Mouse (Mus musculus): ENCODE measurements at regions not wholly inside any gene's neighbourhood (a gene's known extent, or its start where the extent isn't known, plus 50 kb on each side); places are given as distances from the start of the nearest gene placed in this dataset.

- H3K27ac ChIP-seq = no peak overlapping the region
- no peaks in the 10 kb centered on the region for H3K9me3 ChIP-seq (ENCODE audit: control insufficient read depth, low read length)
- H3K4me2 ChIP-seq (replicated peaks) = no peak overlapping the region
- H3K36me3 ChIP-seq (replicated peaks; ENCODE audit: control insufficient read depth, insufficient read depth) = no peaks in the 10 kb centered on the region
- peaks cover 51% of the 10 kb centered on the region for H3K4me1 ChIP-seq (replicated peaks; ENCODE audit: control insufficient read depth, insufficient read depth, low read length)
- no peak overlapping the region for H3K4me3 ChIP-seq (replicated peaks; ENCODE audit: low read length)
- no peak overlapping the region for H3K9ac ChIP-seq
- WGBS = 85% methylated on average over 3 of the region's 3 CpGs
- ATAC-seq (ENCODE audit: low FRiP score) (no peak), DNase-seq (ENCODE audit: low spot score) (no peak)
- H3K27me3 ChIP-seq (ENCODE audit: control insufficient read depth, insufficient read depth, low read length) = no peaks in the 10 kb centered on the region
These were observed 83.5 kb downstream of the Ackr3 start for GRCm38 (mm10) chr1:90287251-90287650.

- no peak overlapping the region for H3K4me3 ChIP-seq (replicated peaks; ENCODE audit: low read length)
- no peaks in the 10 kb centered on the region for H3K9me3 ChIP-seq (ENCODE audit: control insufficient read depth, low read length)
- H3K27ac ChIP-seq = no peak overlapping the region
- WGBS = 47% methylated on average over 8 of the region's 8 CpGs
- ATAC-seq (ENCODE audit: low FRiP score) = no peak
- no peak overlapping the region for H3K4me2 ChIP-seq (replicated peaks)
- no peaks in the 10 kb centered on the region for H3K36me3 ChIP-seq (replicated peaks; ENCODE audit: control insufficient read depth, insufficient read depth)
- no peaks in the 10 kb centered on the region for H3K27me3 ChIP-seq (ENCODE audit: control insufficient read depth, insufficient read depth, low read length)
- no peak for DNase-seq (ENCODE audit: low spot score)
- peaks cover 35% of the 10 kb centered on the region for H3K4me1 ChIP-seq (replicated peaks; ENCODE audit: control insufficient read depth, insufficient read depth, low read length)
- H3K9ac ChIP-seq = no peak overlapping the region
These were observed 85.3 kb downstream of the Ackr3 start for GRCm38 (mm10) chr1:90288892-90289731.

- no peak overlapping the region for H3K4me3 ChIP-seq (replicated peaks; ENCODE audit: low read length)
- H3K27ac ChIP-seq = no peak overlapping the region; the same call in 1 of the 2 replicates
- peak; percentile 8; the same call in 1 of the 2 replicates for ATAC-seq (ENCODE audit: low FRiP score)
- no peaks in the 10 kb centered on the region for H3K36me3 ChIP-seq (replicated peaks; ENCODE audit: control insufficient read depth, insufficient read depth)
- WGBS = 19% methylated on average over 6 of the region's 6 CpGs
- no peak overlapping the region for H3K4me2 ChIP-seq (replicated peaks)
- DNase-seq (ENCODE audit: low spot score) = no peak
- no peaks in the 10 kb centered on the region for H3K27me3 ChIP-seq (ENCODE audit: control insufficient read depth, insufficient read depth, low read length)
- no peaks in the 10 kb centered on the region for H3K9me3 ChIP-seq (ENCODE audit: control insufficient read depth, low read length)
- no peak overlapping the region for H3K9ac ChIP-seq
- peaks cover 28% of the 10 kb centered on the region for H3K4me1 ChIP-seq (replicated peaks; ENCODE audit: control insufficient read depth, insufficient read depth, low read length)
These were observed 86.0 kb downstream of the Ackr3 start for GRCm38 (mm10) chr1:90289732-90290215.

- peak; percentile 31; the same call in 1 of the 2 replicates for ATAC-seq (ENCODE audit: low FRiP score)
- Histone ChIP-seq H3K4me1 (replicated peaks; ENCODE audit: control insufficient read depth, insufficient read depth, low read length) (peaks cover 20% of the 10 kb centered on the region), H3K36me3 (replicated peaks; ENCODE audit: control insufficient read depth, insufficient read depth) (no peaks in the 10 kb centered on the region), H3K4me3 (replicated peaks; ENCODE audit: low read length) (no peak overlapping the region), H3K27ac (peak overlapping the region; percentile 29), H3K9ac (0 out of 2 replicates have a peak overlapping the region, but pooled peaks have one; percentile 28), H3K4me2 (replicated peaks) (no peak overlapping the region), H3K27me3 (ENCODE audit: control insufficient read depth, insufficient read depth, low read length) (no peaks in the 10 kb centered on the region), H3K9me3 (ENCODE audit: control insufficient read depth, low read length) (no peaks in the 10 kb centered on the region)
- 25% methylated on average over 7 of the region's 7 CpGs for WGBS
- no peak for DNase-seq (ENCODE audit: low spot score)
These were observed 86.8 kb downstream of the Ackr3 start for GRCm38 (mm10) chr1:90290428-90291197.

- H3K4me3 ChIP-seq (replicated peaks; ENCODE audit: low read length) = no peak overlapping the region
- H3K27me3 ChIP-seq (ENCODE audit: control insufficient read depth, insufficient read depth, low read length) = no peaks in the 10 kb centered on the region
- no peak overlapping the region for H3K9ac ChIP-seq
- 73% methylated on average over 1 of the region's 1 CpGs for WGBS
- H3K4me2 ChIP-seq (replicated peaks) = no peak overlapping the region
- ATAC-seq (ENCODE audit: low FRiP score) (no peak), DNase-seq (ENCODE audit: low spot score) (no peak)
- no peak overlapping the region for H3K27ac ChIP-seq
- H3K36me3 ChIP-seq (replicated peaks; ENCODE audit: control insufficient read depth, insufficient read depth) = no peaks in the 10 kb centered on the region
- peaks cover 15% of the 10 kb centered on the region for H3K4me1 ChIP-seq (replicated peaks; ENCODE audit: control insufficient read depth, insufficient read depth, low read length)
- no peaks in the 10 kb centered on the region for H3K9me3 ChIP-seq (ENCODE audit: control insufficient read depth, low read length)
These were observed 87.5 kb downstream of the Ackr3 start for GRCm38 (mm10) chr1:90291256-90291655.

- DNase-seq (ENCODE audit: low spot score) = no peak
- no peak for ATAC-seq (ENCODE audit: low FRiP score)
- no peaks in the 10 kb centered on the region for H3K27me3 ChIP-seq (ENCODE audit: control insufficient read depth, insufficient read depth, low read length)
- H3K27ac ChIP-seq = no peak overlapping the region
- H3K4me1 ChIP-seq (replicated peaks; ENCODE audit: control insufficient read depth, insufficient read depth, low read length) = no peaks in the 10 kb centered on the region
- no peaks in the 10 kb centered on the region for H3K36me3 ChIP-seq (replicated peaks; ENCODE audit: control insufficient read depth, insufficient read depth)
- no peak overlapping the region for H3K4me2 ChIP-seq (replicated peaks)
- WGBS = 78% methylated on average over 5 of the region's 5 CpGs
- no peak overlapping the region for H3K4me3 ChIP-seq (replicated peaks; ENCODE audit: low read length)
- no peaks in the 10 kb centered on the region for H3K9me3 ChIP-seq (ENCODE audit: control insufficient read depth, low read length)
- H3K9ac ChIP-seq = no peak overlapping the region
These were observed 94.0 kb downstream of the Ackr3 start for GRCm38 (mm10) chr1:90297751-90298150.

DNA sequence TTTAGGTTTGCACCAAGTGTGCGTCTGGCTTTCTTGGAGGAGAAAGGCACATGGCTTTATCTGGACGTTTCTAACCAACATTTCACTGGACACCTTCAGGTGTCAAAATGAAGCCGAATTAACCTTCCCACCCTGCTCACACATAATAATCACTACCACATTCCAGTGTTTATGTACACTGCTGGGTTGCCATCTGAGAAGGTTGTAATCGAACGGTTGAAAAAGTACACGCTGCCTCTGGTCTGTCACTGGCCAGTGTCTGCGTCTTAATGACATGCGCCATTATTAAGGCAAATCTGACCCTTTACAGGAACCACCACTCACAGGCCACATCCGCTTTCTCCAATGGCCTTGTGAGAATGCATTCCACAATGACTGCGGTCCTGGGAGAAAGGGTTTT lies 96.4 kb downstream of the Ackr3 start:
- Histone ChIP-seq H3K9ac (no peak overlapping the region), H3K27ac (no peak overlapping the region), H3K27me3 (ENCODE audit: control insufficient read depth, insufficient read depth, low read length) (no peaks in the 10 kb centered on the region), H3K4me2 (replicated peaks) (no peak overlapping the region), H3K4me1 (replicated peaks; ENCODE audit: control insufficient read depth, insufficient read depth, low read length) (0 out of 2 replicates have a peak, but pooled peaks cover 6% of the 10 kb centered on the region), H3K4me3 (replicated peaks; ENCODE audit: low read length) (no peak overlapping the region), H3K36me3 (replicated peaks; ENCODE audit: control insufficient read depth, insufficient read depth) (no peaks in the 10 kb centered on the region), H3K9me3 (ENCODE audit: control insufficient read depth, low read length) (no peaks in the 10 kb centered on the region)
- no peak for ATAC-seq (ENCODE audit: low FRiP score)
- 83% methylated on average over 10 of the region's 10 CpGs for WGBS
- DNase-seq (ENCODE audit: low spot score) = no peak

DNA sequence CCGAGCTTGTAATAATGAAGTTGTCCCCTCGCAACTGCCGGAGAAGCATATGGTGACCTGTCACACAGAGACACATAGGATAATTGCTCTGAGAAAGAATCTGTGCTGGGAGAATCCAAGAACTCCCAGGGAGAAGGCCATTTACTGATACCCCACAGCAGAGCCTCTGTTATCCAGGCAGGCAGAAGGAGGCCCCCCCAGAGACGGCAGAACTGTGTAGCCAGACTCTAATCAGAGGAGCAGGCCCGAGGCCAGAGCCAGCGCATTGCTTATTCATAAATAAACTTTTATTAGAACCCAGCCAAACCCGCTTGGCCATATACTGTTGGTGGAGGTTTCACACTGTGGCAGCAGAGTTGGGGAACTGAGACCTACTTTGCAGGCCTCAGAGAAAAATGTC lies 100.6 kb downstream of the Ackr3 start:
- Histone ChIP-seq H3K4me3 (replicated peaks; ENCODE audit: low read length) (no peak overlapping the region), H3K36me3 (replicated peaks; ENCODE audit: control insufficient read depth, insufficient read depth) (no peaks in the 10 kb centered on the region), H3K9me3 (ENCODE audit: control insufficient read depth, low read length) (no peaks in the 10 kb centered on the region), H3K27me3 (ENCODE audit: control insufficient read depth, insufficient read depth, low read length) (no peaks in the 10 kb centered on the region), H3K4me1 (replicated peaks; ENCODE audit: control insufficient read depth, insufficient read depth, low read length) (0 out of 2 replicates have a peak, but pooled peaks cover 6% of the 10 kb centered on the region), H3K4me2 (replicated peaks) (no peak overlapping the region), H3K27ac (0 out of 2 replicates have a peak overlapping the region, but pooled peaks have one; percentile 26), H3K9ac (no peak overlapping the region)
- ATAC-seq (ENCODE audit: low FRiP score) = peak; percentile 71; the same call in 1 of the 2 replicates
- WGBS = 34% methylated on average over 7 of the region's 7 CpGs
- no peak for DNase-seq (ENCODE audit: low spot score)

DNA sequence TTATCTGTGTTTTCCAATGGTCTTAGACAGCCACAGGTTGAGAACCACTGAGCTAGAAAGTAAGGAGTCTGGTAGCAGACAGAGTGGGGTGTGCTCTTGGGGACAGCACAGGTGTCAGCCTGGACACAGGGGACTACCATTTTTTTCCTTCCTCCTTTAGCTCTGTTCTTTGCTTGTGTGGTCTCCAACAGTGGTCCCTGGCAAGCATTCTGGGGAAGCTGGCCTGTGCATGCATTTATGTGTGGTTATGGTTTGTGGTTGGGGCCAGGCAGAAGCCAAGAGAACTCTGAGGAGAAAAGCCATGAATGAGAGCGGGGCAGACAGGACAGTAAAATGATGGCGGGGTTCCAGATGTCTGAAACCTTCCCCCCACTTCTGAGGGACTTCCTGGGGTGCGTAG lies 107.2 kb downstream of the Ackr3 start:
- ATAC-seq (ENCODE audit: low FRiP score) = no peak
- 64% methylated on average over 3 of the region's 3 CpGs for WGBS
- Histone ChIP-seq H3K36me3 (replicated peaks; ENCODE audit: control insufficient read depth, insufficient read depth) (no peaks in the 10 kb centered on the region), H3K27me3 (ENCODE audit: control insufficient read depth, insufficient read depth, low read length) (no peaks in the 10 kb centered on the region), H3K4me1 (replicated peaks; ENCODE audit: control insufficient read depth, insufficient read depth, low read length) (peaks cover 28% of the 10 kb centered on the region), H3K4me3 (replicated peaks; ENCODE audit: low read length) (no peak overlapping the region), H3K27ac (no peak overlapping the region), H3K4me2 (replicated peaks) (no peak overlapping the region), H3K9ac (no peak overlapping the region), H3K9me3 (ENCODE audit: control insufficient read depth, low read length) (no peaks in the 10 kb centered on the region)
- DNase-seq (ENCODE audit: low spot score) = no peak
